Mouse (Mus musculus) spleen, adult 2 months (tissue): Measurements from ENCODE around the gene Ulk4. TPM values are rescaled to one million over a fixed set of nuclear protein-coding genes. Genes with fewer than 3 reads are reported as not detected.
"Not testable (repeated sequence)": the region's sequence is repeated elsewhere in the genome, so short reads cannot be mapped to it uniquely, and the experiment has no call there.

Source experiments
- DNase-seq, 2 experiments: peaks; one replicate each; pipeline versions ENCODE4 v3.0.0 to v3.0.0-alpha.2; 2012 to 2021; ENCODE audit warnings: low spot score in 2 of 2, low read depth in 1 of 2
- H3K27ac ChIP-seq: fragments of 200-500 bp; 2 replicates; pipeline ENCODE4 v1.5.1; 2012; ENCODE audit warnings: low read length, inconsistent platforms; ENCODE audit not compliant: insufficient read depth
- H3K27me3 ChIP-seq: fragments of 200-500 bp; 2 replicates; pipeline ENCODE4 v1.6.1; 2012; ENCODE audit warnings: mild to moderate bottlenecking, moderate library complexity, low read length, inconsistent platforms; ENCODE audit not compliant: control insufficient read depth, insufficient read depth
- H3K36me3 ChIP-seq: fragments of 200-500 bp; 2 replicates; pipeline ENCODE4 v1.6.1; 2012; ENCODE audit warnings: mild to moderate bottlenecking, low read length, inconsistent platforms; ENCODE audit not compliant: control insufficient read depth, insufficient read depth
- H3K4me1 ChIP-seq: fragments of 200-500 bp; 2 replicates; pipeline ENCODE4 v1.6.1; 2011; ENCODE audit warnings: inconsistent platforms; ENCODE audit not compliant: control insufficient read depth, insufficient read depth, insufficient read length
- H3K4me3 ChIP-seq: fragments of 200-500 bp; 2 replicates; pipeline ENCODE4 v1.5.1; 2011; ENCODE audit warnings: mild to moderate bottlenecking, inconsistent platforms; ENCODE audit not compliant: insufficient read depth, insufficient read length; ENCODE audit errors: extremely low read depth
- CTCF ChIP-seq: fragments of 200-500 bp; IDR thresholded peaks from 2 replicates; pipeline ENCODE4 v1.5.1; 2011; ENCODE audit warnings: mild to moderate bottlenecking, inconsistent platforms; ENCODE audit not compliant: insufficient read depth, insufficient read length, insufficient replicate concordance; ENCODE audit errors: extremely low read depth
- POLR2A ChIP-seq: fragments of 200-500 bp; IDR thresholded peaks from 2 replicates; pipeline ENCODE4 v1.6.1; 2011; ENCODE audit warnings: low read depth, low read length, inconsistent platforms
- whole genome bisulfite sequencing: fragments of 180-500 bp; shearing (Covaris S2); methylation state at CpG from one replicate; pipeline ENCODE4 v1.1.7; 2018; 5-methylcytosine and 5-hydroxymethylcytosine counted together
- polyA plus RNA-seq: library from polyadenylated mRNA; depleted of rRNA; stranded (reverse); fragments of >200 nt; gene quantifications from 2 replicates; pipeline ENCODE4 v1.2.3, GENCODE M21; 2012

Ulk4 gene
- polyA plus RNA-seq, 1 experiment: 0.39 TPM

GRCm38 (mm10) chr9:121058538-121058937 is 218.5 kb downstream of the Ulk4 start:
- no peak overlapping the region for H3K4me3 ChIP-seq
- H3K4me1 ChIP-seq: no peaks in the 10 kb centered on the region
- 86% methylated on average over 8 of the region's 8 CpGs for WGBS
- no peaks in the 10 kb centered on the region for H3K27me3 ChIP-seq
- TF ChIP-seq POLR2A (no peak), CTCF (no peak)
- no peak for DNase-seq
- no peaks in the 10 kb centered on the region for H3K36me3 ChIP-seq
- no peak overlapping the region for H3K27ac ChIP-seq

DNA sequence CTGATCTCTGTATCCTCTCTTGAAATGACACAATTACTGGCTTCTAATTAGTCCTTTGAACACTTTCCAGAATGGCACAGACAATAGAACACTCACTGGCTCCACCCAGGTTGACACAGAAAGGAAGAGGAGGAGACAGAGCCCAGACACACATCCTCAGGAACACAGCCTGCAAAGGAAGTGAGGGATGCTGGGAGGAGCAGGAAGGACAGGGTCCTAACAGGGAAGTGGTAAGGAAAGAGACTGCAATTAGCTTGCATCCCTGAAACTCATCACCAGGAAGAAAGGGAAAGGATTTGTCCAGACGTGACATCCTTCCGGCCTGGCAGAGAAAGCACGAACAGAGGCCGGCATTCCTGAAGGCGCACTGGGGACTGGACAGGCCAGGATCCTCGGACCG is 218.9 kb downstream of the Ulk4 start:
- Histone ChIP-seq H3K4me1 (no peaks in the 10 kb centered on the region), H3K4me3 (no peak overlapping the region), H3K36me3 (no peaks in the 10 kb centered on the region), H3K27ac (no peak overlapping the region), H3K27me3 (no peaks in the 10 kb centered on the region)
- no peak for DNase-seq
- TF ChIP-seq CTCF (no peak), POLR2A (no peak)
- 96% methylated on average over 7 of the region's 7 CpGs for WGBS

DNA sequence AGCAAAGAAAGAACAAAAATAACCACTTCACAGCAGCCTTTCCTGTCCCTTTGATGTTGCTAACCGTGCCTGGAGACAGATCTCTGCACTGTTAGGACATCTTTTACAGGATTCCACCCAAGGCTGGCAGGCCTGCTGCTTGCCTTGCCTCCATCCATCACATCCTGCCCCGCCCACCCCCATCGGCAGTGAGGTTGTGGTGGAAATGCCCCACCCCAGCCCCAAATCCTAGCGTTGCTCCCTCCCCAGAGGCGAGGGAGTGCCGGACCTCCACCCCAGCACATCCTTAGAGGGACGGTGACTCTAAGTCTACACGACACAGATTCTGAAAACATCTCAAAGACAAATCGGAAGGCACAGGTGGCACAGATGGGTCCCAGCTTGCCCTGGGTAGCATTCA is 219.6 kb downstream of the Ulk4 start:
- Histone ChIP-seq H3K4me3 (no peak overlapping the region), H3K27me3 (no peaks in the 10 kb centered on the region), H3K4me1 (no peaks in the 10 kb centered on the region), H3K36me3 (no peaks in the 10 kb centered on the region), H3K27ac (no peak overlapping the region)
- no peak for TF ChIP-seq CTCF
- no peak for TF ChIP-seq POLR2A
- DNase-seq: no peak
- WGBS: 61% methylated on average over 9 of the region's 9 CpGs

DNA sequence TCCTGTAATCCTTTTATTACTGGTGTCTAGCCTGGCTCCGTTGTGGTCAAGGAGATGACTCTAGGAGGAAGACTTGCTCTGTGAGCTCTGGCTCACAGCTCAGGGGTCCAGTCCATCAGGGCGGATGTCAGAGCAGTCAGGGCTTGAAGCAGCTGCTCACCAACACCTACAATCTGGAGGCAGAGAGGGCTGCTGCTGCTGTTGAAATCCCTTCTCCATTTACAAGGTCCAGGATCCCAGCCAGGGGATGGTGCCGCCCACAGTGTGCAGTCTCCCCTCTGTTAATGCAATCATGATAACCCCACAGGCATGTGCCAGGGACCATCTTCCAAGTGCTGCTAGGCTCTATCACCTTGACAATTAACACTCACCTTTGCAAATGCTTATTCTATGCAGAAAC is 220.5 kb downstream of the Ulk4 start:
- H3K36me3 ChIP-seq: no peaks in the 10 kb centered on the region
- TF ChIP-seq POLR2A (no peak), CTCF (no peak)
- no peak for DNase-seq
- H3K27ac ChIP-seq: no peak overlapping the region
- H3K4me3 ChIP-seq: no peak overlapping the region
- H3K27me3 ChIP-seq: no peaks in the 10 kb centered on the region
- WGBS: 89% methylated on average over 3 of the region's 3 CpGs
- no peaks in the 10 kb centered on the region for H3K4me1 ChIP-seq

DNA sequence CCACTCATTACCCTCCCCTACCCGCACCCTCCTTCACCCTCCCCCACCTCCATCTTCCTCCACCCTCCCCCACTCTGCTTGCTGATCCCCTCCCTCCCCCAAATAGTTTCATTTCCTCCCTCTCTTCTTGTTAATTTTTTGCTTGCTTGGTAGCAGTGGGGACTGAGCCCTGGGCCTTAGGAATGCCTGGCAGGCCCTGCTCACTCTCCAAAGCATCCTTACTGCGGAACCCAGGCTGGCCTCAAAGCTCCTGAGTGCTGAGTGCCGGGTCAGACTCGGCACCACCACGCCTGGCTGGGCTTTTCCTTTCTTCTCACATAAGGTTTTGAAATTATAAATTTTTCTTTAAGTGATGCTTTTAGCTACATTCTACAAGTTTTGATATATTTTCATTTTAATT is 221.0 kb downstream of the Ulk4 start:
- no peaks in the 10 kb centered on the region for H3K36me3 ChIP-seq
- 74% methylated on average over 5 of the region's 5 CpGs for WGBS
- H3K27me3 ChIP-seq: no peaks in the 10 kb centered on the region
- H3K27ac ChIP-seq: no peak overlapping the region
- H3K4me1 ChIP-seq: no peaks in the 10 kb centered on the region
- TF ChIP-seq CTCF: no peak
- H3K4me3 ChIP-seq: no peak overlapping the region
- DNase-seq: no peak

DNA sequence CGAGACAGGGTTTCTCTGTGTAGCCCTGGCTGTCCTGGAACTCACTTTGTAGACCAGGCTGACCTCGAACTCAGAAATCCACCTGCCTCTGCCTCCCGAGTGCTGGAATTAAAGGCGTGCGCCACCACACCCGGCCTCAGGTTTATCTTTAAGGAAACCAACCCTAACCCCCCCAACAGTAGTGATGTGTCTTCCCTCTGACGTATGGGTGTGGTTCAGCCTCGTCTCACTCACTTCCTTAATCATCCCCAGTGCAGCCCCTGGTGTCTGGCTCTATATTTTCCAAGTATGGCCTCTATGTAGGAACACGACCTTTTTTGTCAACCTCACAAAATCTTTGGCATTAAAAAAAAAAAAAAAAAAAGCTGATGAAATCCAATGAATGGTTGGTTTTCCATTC is 231.3 kb downstream of the Ulk4 start:
- H3K4me1 ChIP-seq, DNase-seq, H3K36me3 ChIP-seq, H3K4me3 ChIP-seq, H3K27ac ChIP-seq, H3K27me3 ChIP-seq: not testable (repeated sequence)
- WGBS: 68% methylated on average over 9 of the region's 9 CpGs

GRCm38 (mm10) chr9:121044471-121045206 is 232.4 kb downstream of the Ulk4 start:
- no peak for DNase-seq
- Histone ChIP-seq H3K27ac (no peak overlapping the region), H3K4me1 (no peaks in the 10 kb centered on the region), H3K4me3 (no peak overlapping the region), H3K27me3 (no peaks in the 10 kb centered on the region), H3K36me3 (no peaks in the 10 kb centered on the region)
- 87% methylated on average over 17 of the region's 17 CpGs for WGBS
- TF ChIP-seq POLR2A: no peak
- TF ChIP-seq CTCF: no peak
